Mouse (Mus musculus) olfactory bulb, adult 2 months (tissue): ENCODE measurements around the gene Vps26c.

Experiments used
- CTCF ChIP-seq: fragments of 200-500 bp; IDR thresholded peaks from 2 replicates; pipeline ENCODE4 v1.5.1; 2012; ENCODE audit warnings: low read depth, mild to moderate bottlenecking, low read length, moderate library complexity; ENCODE audit not compliant: insufficient read depth
- POLR2A ChIP-seq: fragments of 200-500 bp; IDR thresholded peaks from 2 replicates; pipeline ENCODE4 v1.6.1; 2012; ENCODE audit warnings: mild to moderate bottlenecking, low read depth, low read length, moderate library complexity; ENCODE audit not compliant: insufficient read depth

- no peak for TF ChIP-seq CTCF
- no peak for TF ChIP-seq POLR2A
Measured at GRCm38 (mm10) chr16:94549813-94550212, 23.2 kb upstream of the Vps26c start.
